Mouse (Mus musculus) myocyte (in vitro differentiated cells): ENCODE measurements around the gene Kcnn3. TPM values are rescaled to one million over a fixed set of nuclear protein-coding genes. Genes with fewer than 3 reads are reported as not detected.

ENCODE experiments used
- H3K27me3 ChIP-seq: one replicate; pipeline ENCODE4 v1.6.1; 2011; ENCODE audit not compliant: control insufficient read depth, insufficient read depth, insufficient read length
- H3K36me3 ChIP-seq: one replicate; pipeline ENCODE4 v1.6.1; 2011; ENCODE audit not compliant: control insufficient read depth, insufficient read depth
- H3K4me2 ChIP-seq: one replicate; pipeline ENCODE4 v1.6.1; 2011; ENCODE audit warnings: low read depth, control low read depth
- H3K4me3 ChIP-seq: one replicate; pipeline ENCODE4 v1.5.1; 2011; ENCODE audit warnings: mild to moderate bottlenecking, control low read depth, moderate library complexity
- H3K79me2 ChIP-seq: one replicate; pipeline ENCODE4 v1.6.1; 2011; ENCODE audit not compliant: control insufficient read depth, insufficient read depth
- H3ac ChIP-seq: one replicate; pipeline ENCODE4 v1.6.1; 2011; ENCODE audit not compliant: control insufficient read depth, insufficient read length
- CEBPB ChIP-seq: IDR thresholded peaks from 2 replicates; pipeline ENCODE4 v1.6.1; 2011; ENCODE audit warnings: mild to moderate bottlenecking, moderate library complexity; ENCODE audit not compliant: poor library complexity, insufficient read depth, severe bottlenecking
- E2F4 ChIP-seq: IDR thresholded peaks from one replicate; pipeline ENCODE4 v1.6.1; 2011; ENCODE audit warnings: mild to moderate bottlenecking, control low read depth, moderate library complexity; ENCODE audit not compliant: insufficient read depth
- MAX ChIP-seq: IDR thresholded peaks from one replicate; pipeline ENCODE4 v1.6.1; 2011; ENCODE audit warnings: low read depth, mild to moderate bottlenecking, control low read depth
- MYOD1 ChIP-seq, 3 experiments: IDR thresholded peaks; one replicate each; pipeline ENCODE4 v1.6.1; 2011; ENCODE audit warnings: control low read depth in 2 of 3, low read depth in 2 of 3, mild to moderate bottlenecking in 2 of 3, moderate library complexity in 1 of 3; ENCODE audit not compliant: insufficient read length in 2 of 3, control insufficient read depth in 1 of 3
- MYOG ChIP-seq, 3 experiments: IDR thresholded peaks; one replicate each; pipeline ENCODE4 v1.6.1; 2011; ENCODE audit warnings: control low read depth in 2 of 3, low read depth in 2 of 3, mild to moderate bottlenecking in 2 of 3; ENCODE audit not compliant: insufficient read length in 2 of 3, control insufficient read depth in 1 of 3, insufficient read depth in 1 of 3
- POLR2A ChIP-seq: IDR thresholded peaks from one replicate; pipeline ENCODE4 v1.6.1; 2011; ENCODE audit warnings: low read depth, mild to moderate bottlenecking, control low read depth, moderate library complexity; ENCODE audit not compliant: insufficient read length
- POLR2AphosphoS2 ChIP-seq: IDR thresholded peaks from one replicate; pipeline ENCODE4 v1.6.1; 2011; ENCODE audit warnings: low read depth, control low read depth; ENCODE audit not compliant: insufficient read length
- REST ChIP-seq: IDR thresholded peaks from one replicate; pipeline ENCODE4 v1.6.1; 2011; ENCODE audit warnings: mild to moderate bottlenecking, control low read depth, moderate library complexity; ENCODE audit not compliant: insufficient read depth, insufficient read length
- SRF ChIP-seq: IDR thresholded peaks from one replicate; pipeline ENCODE4 v1.6.1; 2011; ENCODE audit warnings: low read depth; ENCODE audit not compliant: control insufficient read depth, insufficient read length
- TCF12 ChIP-seq: IDR thresholded peaks from one replicate; pipeline ENCODE4 v1.6.1; 2011; ENCODE audit warnings: mild to moderate bottlenecking, control low read depth; ENCODE audit not compliant: poor library complexity, insufficient read depth, severe bottlenecking
- TCF3 ChIP-seq: IDR thresholded peaks from one replicate; pipeline ENCODE4 v1.6.1; 2011; ENCODE audit warnings: low read depth, control low read depth; ENCODE audit not compliant: insufficient read length
- USF1 ChIP-seq: IDR thresholded peaks from one replicate; pipeline ENCODE4 v1.6.1; 2011; ENCODE audit warnings: low read depth, mild to moderate bottlenecking, control low read depth, moderate library complexity
- polyA plus RNA-seq: library from polyadenylated mRNA; unstranded; fragments of >200 nt; fragmentation: generic; extraction: Trizol; gene quantifications from one replicate; pipeline ENCODE4 v1.2.1, GENCODE M21; 2012; ENCODE audit warnings: missing spikeins

Kcnn3 gene
- polyA plus RNA-seq, 1 experiment: 0.68 TPM

DNA sequence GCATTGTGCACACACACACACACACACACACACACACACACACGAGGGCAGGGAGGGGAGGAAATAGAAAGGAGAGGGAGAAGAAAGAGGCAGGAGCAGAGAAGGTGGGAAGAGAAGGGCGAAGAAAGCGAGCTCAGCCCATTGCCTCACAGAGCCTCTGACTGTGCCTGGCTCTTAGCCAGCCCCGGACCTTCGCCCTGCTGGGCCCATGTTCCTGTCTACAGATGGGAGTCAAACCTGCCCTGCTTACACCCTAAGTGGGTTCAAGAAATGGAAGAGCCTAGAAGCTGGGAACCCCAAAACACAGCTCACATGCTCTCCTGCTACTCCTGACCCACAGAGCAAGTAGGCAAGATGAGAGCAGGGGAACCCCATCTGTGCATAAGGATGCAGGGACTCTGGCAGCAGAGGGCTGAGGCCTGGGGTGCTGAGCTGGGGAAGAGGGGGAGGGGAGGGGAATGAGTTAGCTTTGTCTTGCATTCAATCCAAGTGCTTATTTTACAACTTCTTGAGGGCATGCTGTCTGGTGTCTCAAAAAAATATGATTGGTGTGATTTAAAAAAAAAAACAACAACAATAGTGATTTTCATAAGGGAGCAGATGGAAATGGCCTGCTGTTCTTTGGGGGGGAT, 105.0 kb downstream of the Kcnn3 start:
- peaks cover 23% of the 10 kb centered on the region for H3K27me3 ChIP-seq
- no peak overlapping the region for H3K4me2 ChIP-seq
- no peak overlapping the region for H3K4me3 ChIP-seq
- no peaks in the 10 kb centered on the region for H3K79me2 ChIP-seq
- no peak for TF ChIP-seq TCF3
- TF ChIP-seq TCF12: no peak
- no peak for TF ChIP-seq REST
- no peak overlapping the region for H3ac ChIP-seq
- no peaks in the 10 kb centered on the region for H3K36me3 ChIP-seq

DNA sequence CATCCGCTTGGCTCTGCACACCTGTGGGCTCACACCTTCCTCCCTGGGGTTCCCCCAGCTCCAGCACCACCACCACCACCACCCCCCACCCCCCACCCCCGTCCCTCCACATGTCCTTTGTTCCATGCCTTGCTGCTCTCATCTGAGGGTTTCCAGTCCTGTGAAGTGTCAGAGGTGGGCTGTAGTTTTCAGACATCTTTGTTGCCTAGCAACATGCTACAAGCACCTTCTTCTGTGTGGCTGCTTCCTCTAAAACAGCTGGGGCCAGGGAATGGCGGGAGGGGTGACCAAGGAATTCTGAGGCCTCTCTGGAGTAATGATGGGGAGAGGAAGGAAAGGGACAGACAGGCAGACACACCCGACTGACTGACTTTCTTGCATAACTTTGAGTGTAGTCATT, 106.6 kb downstream of the Kcnn3 start:
- Histone ChIP-seq H3K4me2 (no peak overlapping the region), H3K27me3 (peaks cover 27% of the 10 kb centered on the region), H3K4me3 (no peak overlapping the region), H3K36me3 (no peaks in the 10 kb centered on the region), H3ac (no peak overlapping the region), H3K79me2 (no peaks in the 10 kb centered on the region)
- no peak for TF ChIP-seq USF1

DNA sequence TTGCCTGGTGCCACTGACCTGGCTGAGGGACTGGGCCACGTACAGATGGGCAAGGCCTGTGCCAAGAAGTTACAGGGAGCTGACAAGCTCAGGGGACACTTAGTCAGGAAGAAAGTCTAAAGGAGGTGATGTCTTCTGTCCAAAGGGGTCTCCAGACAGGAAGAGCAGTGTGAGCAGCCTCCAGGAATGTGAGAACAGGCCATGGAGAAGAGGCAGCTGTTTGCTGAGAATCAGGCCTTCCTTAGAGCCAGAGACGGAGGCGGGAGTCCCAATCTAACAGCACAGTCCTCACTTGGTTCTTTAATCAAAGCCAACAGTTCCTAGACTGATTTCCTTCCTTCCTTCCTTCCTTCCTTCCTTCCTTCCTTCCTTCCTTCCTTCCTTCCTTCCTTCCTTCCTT, 109.8 kb downstream of the Kcnn3 start:
- peaks cover 38% of the 10 kb centered on the region for H3K27me3 ChIP-seq
- no peak overlapping the region for H3ac ChIP-seq
- no peak for TF ChIP-seq MYOG (IDR thresholded peaks at IDR 0.05; ENCODE audit: control insufficient read depth in 1 of 3, insufficient read depth in 1 of 3, insufficient read length in 2 of 3, low read depth in 2 of 3)
- TF ChIP-seq MAX: no peak
- TF ChIP-seq REST: no peak
- TF ChIP-seq TCF3: no peak
- no peak for TF ChIP-seq E2F4
- no peak for TF ChIP-seq TCF12
- no peak for TF ChIP-seq MYOD1 (IDR thresholded peaks at IDR 0.05; ENCODE audit: control insufficient read depth in 1 of 3, insufficient read length in 2 of 3, low read depth in 2 of 3)
- no peak for TF ChIP-seq SRF
- no peak for TF ChIP-seq USF1
- TF ChIP-seq POLR2AphosphoS2: no peak
- H3K4me3 ChIP-seq: no peak overlapping the region
- no peak overlapping the region for H3K4me2 ChIP-seq
- no peaks in the 10 kb centered on the region for H3K79me2 ChIP-seq
- H3K36me3 ChIP-seq: no peaks in the 10 kb centered on the region

DNA sequence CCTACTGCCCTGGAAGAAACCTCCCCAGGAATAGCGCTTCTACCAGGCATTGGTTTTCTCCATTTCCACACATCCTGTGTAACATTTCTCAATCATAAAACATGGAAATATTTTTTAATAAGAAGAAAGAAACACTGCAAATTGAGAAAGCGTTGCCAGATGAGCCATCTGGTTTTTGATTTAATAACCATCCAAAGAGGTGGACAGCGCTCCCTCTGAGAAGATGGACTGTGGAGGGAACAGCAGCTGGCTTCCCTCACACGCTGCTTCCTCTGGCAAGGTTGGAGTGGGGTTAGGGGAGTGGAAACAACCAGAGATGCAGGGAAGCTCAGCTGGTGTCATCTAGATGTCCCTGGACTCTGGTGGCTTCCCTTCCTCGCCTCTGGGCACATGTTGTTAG, 111.8 kb downstream of the Kcnn3 start:
- Histone ChIP-seq H3ac (no peak overlapping the region), H3K27me3 (peaks cover 53% of the 10 kb centered on the region), H3K4me2 (no peak overlapping the region), H3K79me2 (no peaks in the 10 kb centered on the region), H3K4me3 (no peak overlapping the region), H3K36me3 (no peaks in the 10 kb centered on the region)
- no peak for TF ChIP-seq MAX
- no peak for TF ChIP-seq MYOG (IDR thresholded peaks at IDR 0.05; ENCODE audit: control insufficient read depth in 1 of 3, insufficient read depth in 1 of 3, insufficient read length in 2 of 3, low read depth in 2 of 3)
- TF ChIP-seq SRF: no peak
- TF ChIP-seq POLR2AphosphoS2: no peak
- no peak for TF ChIP-seq REST
- no peak for TF ChIP-seq TCF12
- TF ChIP-seq E2F4: no peak
- no peak for TF ChIP-seq POLR2A
- TF ChIP-seq CEBPB: no peak
- TF ChIP-seq TCF3: no peak
- no peak for TF ChIP-seq MYOD1 (IDR thresholded peaks at IDR 0.05; ENCODE audit: control insufficient read depth in 1 of 3, insufficient read length in 2 of 3, low read depth in 2 of 3)
- no peak for TF ChIP-seq USF1

DNA sequence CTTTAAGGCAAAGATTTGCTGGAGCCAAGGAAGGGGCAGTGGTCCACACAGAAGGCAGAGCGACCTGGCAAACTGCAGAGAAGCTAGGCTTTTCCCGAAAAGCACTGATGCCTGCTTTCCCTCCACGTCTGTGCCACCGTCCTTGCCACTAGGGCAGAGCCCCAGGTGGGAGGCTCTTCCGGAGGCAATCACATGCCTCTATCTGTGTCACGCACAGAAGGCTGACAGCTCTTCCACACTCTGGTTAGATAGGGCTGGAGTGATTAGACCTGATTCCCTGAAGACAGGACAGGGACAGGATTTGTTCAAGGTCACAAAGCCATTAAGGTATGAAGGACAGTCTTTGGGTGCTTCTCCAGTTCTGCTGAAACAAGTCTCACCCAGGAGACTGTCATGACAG, 113.6 kb downstream of the Kcnn3 start:
- Histone ChIP-seq H3K36me3 (no peaks in the 10 kb centered on the region), H3K4me3 (no peak overlapping the region), H3ac (no peak overlapping the region), H3K27me3 (peaks cover 57% of the 10 kb centered on the region), H3K79me2 (no peaks in the 10 kb centered on the region), H3K4me2 (no peak overlapping the region)
- TF ChIP-seq TCF3 (no peak), MAX (no peak), MYOD1 (IDR thresholded peaks at IDR 0.05; ENCODE audit: control insufficient read depth in 1 of 3, insufficient read length in 2 of 3, low read depth in 2 of 3) (no peak), POLR2A (no peak), POLR2AphosphoS2 (no peak), TCF12 (no peak), USF1 (no peak), E2F4 (no peak), CEBPB (no peak), REST (no peak), MYOG (IDR thresholded peaks at IDR 0.05; ENCODE audit: control insufficient read depth in 1 of 3, insufficient read depth in 1 of 3, insufficient read length in 2 of 3, low read depth in 2 of 3) (no peak), SRF (no peak)
